Mouse (Mus musculus) liver (tissue): ENCODE results near the gene Adarb2.

Experiments used
- DNase-seq: peaks from one replicate; pipeline ENCODE4 v3.0.0-alpha.2; 2020; ENCODE audit warnings: mixed read lengths

The Adarb2 gene

GRCm38 (mm10) chr13:8487756-8488434 lies 285.2 kb downstream of the Adarb2 start:
- DNase-seq: peak; percentile 6

- DNase-seq: no peak
These were observed 290.7 kb downstream of the Adarb2 start for GRCm38 (mm10) chr13:8493363-8493762.

GRCm38 (mm10) chr13:8499551-8499950 lies 296.9 kb downstream of the Adarb2 start:
- DNase-seq: no peak

GRCm38 (mm10) chr13:8511069-8511817 lies 308.6 kb downstream of the Adarb2 start:
- DNase-seq: no peak

GRCm38 (mm10) chr13:8515979-8516715 lies 313.5 kb downstream of the Adarb2 start:
- no peak for DNase-seq

GRCm38 (mm10) chr13:8519204-8519603 lies 316.5 kb downstream of the Adarb2 start:
- no peak for DNase-seq

GRCm38 (mm10) chr13:8525748-8526631 lies 323.3 kb downstream of the Adarb2 start:
- DNase-seq: no peak

- DNase-seq: no peak
These were observed 331.8 kb downstream of the Adarb2 start for GRCm38 (mm10) chr13:8534265-8535113.

- no peak for DNase-seq
These were observed 335.8 kb downstream of the Adarb2 start for GRCm38 (mm10) chr13:8538481-8538880.

GRCm38 (mm10) chr13:8538896-8539295 lies 336.2 kb downstream of the Adarb2 start:
- no peak for DNase-seq

- no peak for DNase-seq
These were observed 340.0 kb downstream of the Adarb2 start for GRCm38 (mm10) chr13:8542684-8543083.

- no peak for DNase-seq
These were observed 349.6 kb downstream of the Adarb2 start for GRCm38 (mm10) chr13:8552242-8552641.

- no peak for DNase-seq
These were observed 355.1 kb downstream of the Adarb2 start for GRCm38 (mm10) chr13:8557784-8558183.

GRCm38 (mm10) chr13:8560485-8560884 lies 357.8 kb downstream of the Adarb2 start:
- no peak for DNase-seq

GRCm38 (mm10) chr13:8563161-8563560 lies 360.5 kb downstream of the Adarb2 start:
- no peak for DNase-seq

GRCm38 (mm10) chr13:8567111-8568026 lies 364.7 kb downstream of the Adarb2 start:
- no peak for DNase-seq

- DNase-seq: no peak
These were observed 367.6 kb downstream of the Adarb2 start for GRCm38 (mm10) chr13:8570269-8570668.

GRCm38 (mm10) chr13:8573908-8574307 lies 371.2 kb downstream of the Adarb2 start:
- DNase-seq: no peak

- no peak for DNase-seq
These were observed 381.8 kb downstream of the Adarb2 start for GRCm38 (mm10) chr13:8584257-8585005.

GRCm38 (mm10) chr13:8587447-8587846 lies 384.8 kb downstream of the Adarb2 start:
- no peak for DNase-seq
